Mouse (Mus musculus): ENCODE data around the gene Lhfpl2.

DNA sequence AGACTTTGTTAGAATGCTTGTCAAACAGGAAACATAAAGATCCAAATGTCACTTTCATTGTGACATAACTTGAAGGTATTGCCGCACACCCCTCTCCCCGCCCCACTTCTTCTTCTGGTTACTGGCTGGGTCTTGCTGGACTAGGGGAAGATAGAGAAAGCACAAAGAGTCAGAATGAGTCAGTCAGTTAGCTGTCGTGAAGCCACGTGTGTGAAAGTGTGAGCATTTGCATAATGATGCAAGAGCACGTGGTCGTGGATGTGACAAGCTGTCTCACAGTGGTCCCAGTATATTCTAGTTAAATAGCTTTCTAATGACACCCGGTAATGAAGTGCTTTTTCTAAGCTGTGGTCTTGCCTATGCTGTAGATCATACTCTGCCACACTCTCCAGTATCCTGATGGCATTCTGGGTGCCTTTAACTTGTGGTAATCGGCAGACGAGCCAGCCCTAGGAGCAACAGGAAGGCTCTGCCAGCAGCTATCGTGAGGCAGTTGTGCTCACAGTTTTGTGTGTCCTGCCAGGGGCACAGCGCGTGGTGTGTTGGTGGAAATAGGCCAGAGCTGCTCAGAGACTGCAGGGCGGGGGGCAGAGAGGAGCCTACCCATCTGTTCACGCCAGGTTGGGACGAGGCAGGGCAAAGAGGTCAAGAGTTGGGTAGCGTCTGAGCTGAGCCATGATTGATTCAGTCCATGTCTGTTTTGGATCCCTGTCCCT, 40.9 kb downstream of the Lhfpl2 start:
- TF ChIP-seq CTCF (IDR thresholded peaks at IDR 0.05; ENCODE audit: low read depth) (no peak), EP300 (IDR thresholded peaks at IDR 0.05; ENCODE audit: low read depth) (no peak)
